Mouse (Mus musculus) thymus, postnatal 14 days (tissue): ENCODE measurements around the gene Ogfod2.

Experiments
- DNase-seq: peaks from one replicate; pipeline ENCODE4 v3.0.0; 2021

The Ogfod2 gene

DNA sequence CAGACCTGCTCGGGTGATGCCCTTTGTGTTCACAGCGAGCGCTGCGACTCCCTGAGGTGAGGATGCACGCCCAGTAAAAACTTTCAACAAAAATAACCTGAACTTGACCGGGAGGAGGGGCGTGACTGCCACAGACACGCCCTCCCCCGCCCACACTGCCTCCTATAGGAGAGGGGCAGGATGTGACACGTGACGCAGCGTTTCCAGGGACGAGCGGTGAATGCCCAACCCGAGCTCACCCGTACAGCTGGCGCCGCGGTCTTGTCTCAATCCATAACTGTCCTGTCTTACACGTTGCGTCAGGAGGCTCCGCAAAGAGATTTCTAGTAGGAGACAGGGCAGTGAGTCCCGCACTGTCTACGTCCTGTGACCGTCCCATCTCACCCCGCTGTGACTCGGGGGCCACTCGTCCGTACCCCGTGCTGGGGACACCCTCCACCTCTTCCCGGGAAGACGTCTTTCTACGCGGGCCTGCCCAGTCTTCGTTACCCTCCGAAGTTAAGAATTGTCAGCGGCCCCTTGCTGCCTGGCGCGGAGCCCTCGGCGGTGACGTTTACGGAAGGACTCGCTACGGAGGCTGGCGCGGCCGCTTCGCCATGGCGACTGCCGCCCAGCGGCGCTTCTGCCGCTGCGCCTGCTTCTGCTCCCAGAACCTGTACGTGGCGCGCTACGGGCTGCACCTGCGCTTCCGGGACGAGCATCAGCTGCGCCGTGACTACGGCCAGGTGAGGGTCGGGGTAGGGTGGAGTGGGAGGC lies at the start of gene Ogfod2:
Gene Ogfod2 (plus strand): TSS at position 556 of the 756 bp plus-strand sequence.
- DNase-seq = peak; percentile 96

DNA sequence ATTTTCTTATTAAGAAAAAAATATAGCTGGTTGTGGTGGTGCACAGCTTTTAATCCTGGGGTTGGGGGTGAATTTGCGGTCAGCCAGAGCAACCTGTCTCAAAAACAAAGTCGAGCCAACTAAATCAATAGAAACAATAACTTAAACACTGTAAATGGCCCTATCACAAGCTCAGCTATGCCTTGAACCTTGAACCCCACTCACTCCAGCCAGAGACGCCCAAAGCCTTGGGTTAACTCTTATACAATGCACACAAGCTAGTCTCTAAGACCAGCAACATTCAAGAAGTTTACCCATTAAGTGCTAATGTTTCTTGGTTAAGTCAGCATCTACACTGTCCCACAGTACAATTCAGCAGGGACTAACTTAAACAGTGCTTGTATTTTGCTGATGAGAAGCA lies 42.4 kb upstream of the Ogfod2 start:
- no peak for DNase-seq

DNA sequence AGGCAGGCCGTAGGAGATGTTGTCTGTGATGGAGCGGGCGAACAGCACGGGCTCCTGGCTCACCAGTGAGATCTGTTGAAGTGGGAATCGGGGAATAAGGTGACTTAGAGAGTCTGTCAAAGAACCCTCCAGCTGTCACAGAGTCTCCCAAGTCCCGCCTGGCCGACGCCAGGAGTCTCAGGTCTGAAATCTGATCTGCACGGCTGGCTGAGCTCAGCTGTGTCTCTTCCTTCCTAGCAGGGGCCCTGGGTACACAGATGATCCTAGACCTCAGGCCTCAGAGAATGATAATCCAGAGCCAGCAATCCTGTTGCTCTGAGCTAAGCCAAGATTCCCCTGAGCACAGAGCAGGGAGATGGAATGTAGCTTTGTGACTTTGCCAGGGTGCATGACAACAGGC lies 38.4 kb upstream of the Ogfod2 start:
- no peak for DNase-seq

DNA sequence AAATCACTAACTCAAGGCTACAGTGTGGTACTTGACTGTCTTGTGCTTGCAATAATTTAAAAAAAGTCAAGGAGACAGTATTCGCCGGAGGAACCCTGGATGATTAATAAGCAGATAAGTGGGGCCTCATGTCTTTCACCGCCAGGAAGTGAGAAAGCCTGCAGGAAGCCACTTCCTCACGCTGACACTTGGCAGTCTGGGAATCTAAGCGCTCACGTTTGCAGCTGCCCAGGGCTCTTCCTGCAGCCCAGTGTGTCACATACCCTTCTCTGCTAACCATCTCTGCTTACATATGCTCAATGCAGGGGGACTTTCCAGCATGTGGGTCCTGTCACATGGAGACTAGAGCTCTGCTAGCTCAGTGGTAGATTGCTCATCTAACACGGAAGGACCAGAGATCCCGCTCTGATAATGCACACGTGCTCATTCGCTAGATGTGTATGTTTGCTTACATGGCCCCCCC lies 37.2 kb upstream of the Ogfod2 start:
- peak; percentile 57 for DNase-seq

DNA sequence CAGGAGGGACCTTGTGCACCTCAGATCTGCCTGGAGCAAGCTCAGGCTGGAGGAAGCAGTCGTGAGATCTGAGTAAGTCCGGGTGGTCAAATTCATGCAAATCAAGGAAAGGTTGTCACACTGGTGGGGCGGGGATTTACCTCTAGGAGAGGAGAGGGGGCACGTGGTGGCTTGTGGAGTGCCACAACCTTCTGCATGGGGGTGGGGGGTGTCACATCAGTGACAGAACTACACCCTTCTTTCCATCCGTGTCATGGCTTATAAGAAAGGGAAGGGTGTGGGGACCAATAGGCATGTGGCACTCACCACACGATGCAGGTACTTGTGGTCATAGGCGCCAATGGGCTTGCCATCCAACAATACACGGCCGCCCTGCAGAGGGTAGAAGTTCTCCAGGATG lies 36.4 kb upstream of the Ogfod2 start:
- peak; percentile 40 for DNase-seq

DNA sequence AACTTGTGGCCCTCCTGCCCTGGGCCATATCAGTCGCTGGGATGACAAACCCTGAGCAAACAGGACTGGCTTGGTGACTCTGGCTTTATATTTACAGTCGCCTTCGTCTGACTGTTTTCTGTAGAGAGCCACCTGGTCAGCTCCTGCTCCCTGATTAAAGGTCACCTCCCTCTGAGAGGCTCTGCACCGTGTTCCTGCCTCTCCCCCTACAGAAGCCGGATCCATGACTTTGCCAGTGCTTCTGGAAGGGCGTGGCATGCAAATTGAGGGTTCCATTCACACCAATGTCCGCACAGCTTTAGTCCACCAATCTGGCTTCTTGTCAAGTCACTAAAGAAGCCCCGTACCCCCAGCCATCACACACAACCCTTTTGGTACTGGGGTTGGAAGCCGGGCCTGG lies 35.5 kb upstream of the Ogfod2 start:
- no peak for DNase-seq

DNA sequence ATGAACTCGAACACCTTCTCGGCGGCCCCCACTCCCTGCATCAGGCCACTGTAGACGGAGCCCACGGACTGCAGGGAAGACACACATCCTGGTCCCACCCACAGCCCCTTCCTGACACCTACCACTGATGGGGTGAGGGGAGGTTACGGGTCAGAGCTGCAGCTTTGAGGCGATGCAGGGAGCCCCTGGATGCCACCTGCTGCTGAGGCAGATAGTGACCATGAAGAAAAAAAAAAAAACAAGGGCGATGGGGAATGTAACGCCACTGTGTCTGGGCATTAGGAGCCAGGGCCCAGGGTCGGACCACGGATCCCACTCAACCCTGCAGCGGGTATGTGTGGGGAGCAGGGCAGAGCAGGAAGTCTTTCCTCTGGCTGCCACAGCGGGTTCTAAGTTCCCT lies 34.9 kb upstream of the Ogfod2 start:
- DNase-seq = peak; percentile 53

DNA sequence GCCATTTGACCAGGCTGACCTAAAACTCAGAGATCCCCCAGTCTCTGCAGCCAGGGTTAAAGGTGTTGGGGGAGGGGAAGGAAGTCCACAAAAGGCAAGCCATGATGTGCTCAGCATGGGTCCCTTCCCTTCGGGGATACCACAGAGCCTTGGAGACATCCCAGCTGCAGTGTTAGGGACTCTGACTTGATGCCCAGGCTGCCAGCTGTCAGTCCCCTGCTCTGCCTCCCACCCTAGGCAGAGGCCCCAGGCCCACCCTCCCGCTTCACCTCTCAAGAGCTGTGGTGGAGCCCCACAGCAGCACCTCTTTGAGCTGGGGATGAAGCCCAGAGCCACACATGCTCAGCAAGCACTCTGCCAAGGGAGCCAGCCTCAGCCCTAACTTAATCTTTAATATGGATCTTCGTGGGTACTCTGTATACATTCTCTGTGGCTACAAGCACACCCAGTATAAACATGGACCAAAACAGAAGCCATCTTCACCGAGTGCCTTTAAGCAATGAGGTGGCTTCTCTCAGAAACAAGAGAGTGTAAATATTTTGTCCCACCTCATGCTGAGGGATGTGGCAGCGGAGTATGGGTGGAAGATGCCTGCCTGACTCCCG lies 34.1 kb upstream of the Ogfod2 start:
- peak; percentile 62 for DNase-seq

DNA sequence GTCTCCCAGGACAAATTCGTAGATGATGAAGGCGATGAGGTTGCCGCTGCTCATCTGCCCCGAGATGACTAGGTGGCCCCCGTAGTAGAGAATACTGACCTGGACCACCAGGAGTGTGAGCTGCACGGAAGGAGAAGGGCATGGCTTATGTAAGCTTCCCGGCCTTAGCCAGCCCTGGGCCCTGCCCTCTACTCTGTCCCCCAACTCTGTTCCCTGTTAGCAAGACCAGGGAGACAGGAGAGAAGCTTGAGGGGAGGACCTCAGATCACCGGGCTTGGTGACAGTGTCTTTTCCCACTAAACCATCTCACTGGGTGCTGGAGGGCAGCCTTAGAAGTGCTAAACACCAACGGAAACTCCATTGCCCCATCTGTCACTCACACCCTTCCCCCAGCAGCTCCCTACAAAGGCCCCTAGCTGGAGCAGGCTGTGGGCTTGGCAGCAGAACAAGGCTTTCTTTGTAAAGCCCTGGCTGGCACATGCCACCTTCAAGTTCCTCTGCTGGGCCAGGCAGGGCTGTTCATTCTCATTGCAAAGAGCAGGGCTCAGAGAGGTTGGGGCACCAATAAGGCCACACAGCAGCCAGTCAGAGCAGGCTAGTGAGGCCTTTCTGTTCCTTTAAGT lies 33.2 kb upstream of the Ogfod2 start:
- DNase-seq = peak; percentile 79

DNA sequence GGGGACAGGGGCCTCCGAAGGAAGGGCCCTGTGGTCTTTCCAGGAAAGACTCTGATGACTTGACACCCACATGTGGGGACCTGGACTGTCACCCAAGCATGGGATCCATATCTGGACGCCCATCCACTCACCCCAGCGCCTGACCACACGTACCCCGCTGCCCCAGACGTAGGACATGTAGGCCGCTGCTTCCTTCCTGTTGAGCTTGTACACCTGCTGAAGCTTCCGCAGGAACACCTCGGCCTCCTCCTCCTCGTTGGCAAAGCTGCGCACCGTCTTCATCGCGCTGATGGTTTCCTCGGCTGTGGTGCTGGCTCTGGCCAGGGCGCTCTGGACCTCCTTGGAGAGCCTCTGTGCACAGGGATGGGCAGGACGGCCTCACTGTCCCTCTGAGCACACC lies 32.2 kb upstream of the Ogfod2 start:
- peak; percentile 77 for DNase-seq

DNA sequence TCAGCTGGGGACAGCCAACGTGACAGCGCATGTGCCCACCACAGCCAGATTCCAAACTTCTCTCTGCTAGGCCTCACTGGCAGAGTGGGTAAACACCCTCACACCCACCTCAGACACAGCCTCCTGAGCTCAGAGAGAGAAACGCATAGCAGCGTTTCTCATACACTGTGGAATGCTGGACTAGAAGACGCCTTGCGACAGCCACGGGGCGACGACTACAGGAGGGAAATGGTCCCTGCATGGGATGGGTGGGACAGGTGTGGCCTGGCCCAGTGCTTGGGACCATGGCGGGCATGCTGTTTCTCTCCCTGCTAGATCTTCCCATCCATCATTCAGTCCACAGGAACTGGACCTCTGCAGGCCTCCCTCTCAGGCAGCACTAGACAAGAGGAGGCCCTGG lies 29.6 kb upstream of the Ogfod2 start:
- no peak for DNase-seq

DNA sequence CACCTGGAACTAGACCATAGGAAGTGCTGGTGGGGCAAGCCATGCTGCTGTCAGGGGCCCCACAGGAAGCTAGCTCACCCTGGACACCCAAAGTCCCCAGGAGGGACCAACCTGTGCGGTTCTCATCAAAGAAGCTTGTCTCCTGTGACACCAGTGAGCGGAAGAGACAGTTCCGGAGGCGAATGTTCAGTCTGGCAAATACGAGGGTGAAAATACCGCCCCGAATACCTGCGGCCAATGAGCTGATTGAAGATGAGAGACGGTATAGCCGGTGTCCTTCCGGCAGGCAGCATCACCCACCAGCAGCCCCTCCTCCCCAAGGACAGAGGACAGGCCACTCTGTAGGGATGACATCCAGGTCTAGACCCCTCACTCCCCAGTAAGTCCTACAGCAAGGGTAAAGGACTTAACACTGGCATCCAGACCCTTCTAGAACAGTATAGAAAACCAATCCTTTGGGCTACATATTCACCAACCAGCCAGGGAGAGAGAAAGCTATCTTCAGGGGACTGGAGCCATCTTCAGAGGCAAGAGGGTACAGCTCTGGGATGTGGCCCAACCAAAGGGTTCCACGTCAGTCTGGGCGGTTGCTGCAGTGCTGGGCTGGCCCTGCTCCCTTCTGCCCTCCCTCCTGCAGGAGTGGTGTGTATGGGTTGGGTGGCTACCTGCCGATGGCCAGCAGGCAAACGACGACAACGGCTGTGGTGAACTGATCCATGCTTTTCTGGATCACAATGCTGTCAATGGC lies 29.0 kb upstream of the Ogfod2 start:
- DNase-seq = peak; percentile 30

DNA sequence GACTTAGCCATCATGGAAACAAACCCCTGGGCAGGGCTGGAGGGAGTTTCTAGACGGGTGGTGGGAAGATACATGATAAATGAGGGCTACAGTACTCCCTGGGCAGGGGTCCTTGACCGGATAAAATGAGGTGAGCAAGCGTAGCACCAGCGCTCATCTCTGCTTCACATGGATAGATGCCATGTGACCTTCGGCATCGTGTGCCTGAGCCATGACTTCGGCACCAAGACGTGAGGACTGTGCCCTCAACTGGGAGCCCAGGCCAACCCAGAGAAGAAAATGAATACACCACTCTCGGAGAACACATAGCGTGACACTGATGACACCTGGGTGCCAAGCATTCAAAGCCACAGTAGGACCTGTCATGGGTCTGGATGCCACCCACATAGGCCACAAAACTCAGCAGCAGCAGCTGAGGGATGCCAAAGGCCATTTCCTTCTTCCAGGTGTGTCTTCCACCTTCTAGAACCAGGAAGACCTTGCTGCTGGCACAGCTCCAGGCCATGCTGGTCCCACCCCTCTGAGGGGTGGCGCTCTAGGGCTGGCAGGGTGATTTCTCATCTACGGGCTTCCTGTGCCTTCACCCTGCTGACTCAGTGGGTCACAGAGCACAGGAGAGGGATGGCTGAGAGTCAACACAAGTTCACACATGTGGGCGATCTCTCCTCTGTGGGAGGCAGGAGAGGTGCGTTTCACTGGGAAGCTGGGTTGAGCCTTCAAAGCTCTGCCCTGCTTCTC lies 28.1 kb upstream of the Ogfod2 start:
- DNase-seq = peak; percentile 65

DNA sequence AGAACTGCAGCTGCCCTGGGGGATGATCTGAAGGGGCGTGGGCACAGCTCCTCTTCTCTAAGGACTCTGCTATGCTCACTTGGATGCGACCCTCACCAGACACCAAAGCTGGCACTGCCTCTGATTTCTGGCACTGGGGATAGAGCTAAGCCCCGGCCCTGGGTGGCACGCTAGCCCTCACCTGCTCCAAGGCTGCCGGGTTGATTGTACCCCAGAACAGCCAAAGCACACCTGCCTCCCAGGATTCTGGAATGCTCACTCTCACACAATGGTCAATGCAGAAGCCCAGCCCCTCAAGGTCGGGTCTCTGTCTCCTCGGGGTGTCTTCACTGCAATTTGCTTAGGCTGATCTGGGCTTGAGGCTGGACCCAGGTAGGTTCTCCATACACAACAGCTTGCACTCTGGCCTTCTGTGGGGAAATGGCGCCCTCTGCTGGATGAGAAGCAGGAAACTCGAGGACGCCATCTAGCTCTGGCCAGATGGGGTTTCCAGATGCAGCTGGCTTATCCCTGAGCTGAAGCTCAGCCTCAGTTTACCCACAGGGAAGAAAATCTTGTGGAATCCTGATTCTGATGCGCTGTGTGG lies 27.4 kb upstream of the Ogfod2 start:
- peak; percentile 90 for DNase-seq

DNA sequence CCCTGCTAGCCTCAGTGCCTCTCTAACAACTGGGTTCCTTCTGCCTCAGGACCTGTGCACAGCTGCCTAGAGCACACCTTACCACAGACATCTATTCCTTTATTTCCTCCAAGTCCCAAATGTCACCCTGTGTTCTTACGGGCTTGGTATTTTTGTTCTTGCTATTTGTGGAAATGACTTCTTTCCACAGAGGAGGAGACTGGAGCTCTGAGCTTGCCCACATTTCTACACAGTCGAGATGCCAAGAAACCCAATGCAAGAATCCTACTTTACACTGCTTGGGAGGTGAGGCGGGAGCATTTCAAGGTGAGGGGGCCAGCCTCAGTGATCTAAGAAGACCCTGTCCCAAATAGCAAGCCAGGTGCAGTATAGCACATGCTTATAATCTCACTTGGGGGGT lies 26.6 kb upstream of the Ogfod2 start:
- no peak for DNase-seq

DNA sequence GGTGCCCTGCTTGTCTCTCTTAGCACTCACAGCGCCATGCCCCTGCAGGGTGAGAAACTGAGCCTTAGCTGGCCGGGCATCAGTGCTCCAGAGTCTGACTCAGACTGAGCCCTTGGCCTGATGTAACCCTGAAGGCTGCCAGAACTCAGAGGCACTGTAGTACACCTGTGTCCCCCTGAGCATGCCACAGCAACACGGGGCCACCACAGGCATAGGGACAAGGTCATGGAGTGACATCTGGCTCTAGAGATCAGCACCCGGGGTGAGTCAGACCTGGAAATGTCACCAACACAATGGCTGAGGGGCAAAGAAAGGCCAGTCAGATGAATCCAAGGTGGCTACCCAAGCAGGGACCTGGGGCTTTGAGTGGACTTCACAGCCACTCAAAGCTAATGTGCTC lies 25.2 kb upstream of the Ogfod2 start:
- DNase-seq = no peak

DNA sequence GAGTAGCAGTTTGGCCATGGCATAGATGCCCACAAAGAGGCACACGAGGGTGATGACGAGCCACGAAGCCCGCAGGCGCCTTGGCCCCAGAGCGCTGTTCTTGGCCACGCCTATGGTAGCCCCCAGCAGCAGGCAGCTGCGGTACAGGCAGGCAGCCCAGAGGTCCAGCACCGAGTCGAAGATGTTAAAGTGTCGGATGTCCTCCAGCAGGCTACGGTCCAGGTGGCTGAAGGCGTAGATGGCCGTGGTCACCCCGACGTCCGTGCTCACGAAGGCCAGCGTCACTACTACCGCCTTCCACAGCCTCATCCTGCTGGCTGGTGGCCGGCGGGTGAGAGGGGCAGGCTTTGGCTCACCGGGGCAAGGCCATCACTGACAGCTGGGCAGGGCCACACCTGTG lies 22.2 kb upstream of the Ogfod2 start:
- DNase-seq = no peak

DNA sequence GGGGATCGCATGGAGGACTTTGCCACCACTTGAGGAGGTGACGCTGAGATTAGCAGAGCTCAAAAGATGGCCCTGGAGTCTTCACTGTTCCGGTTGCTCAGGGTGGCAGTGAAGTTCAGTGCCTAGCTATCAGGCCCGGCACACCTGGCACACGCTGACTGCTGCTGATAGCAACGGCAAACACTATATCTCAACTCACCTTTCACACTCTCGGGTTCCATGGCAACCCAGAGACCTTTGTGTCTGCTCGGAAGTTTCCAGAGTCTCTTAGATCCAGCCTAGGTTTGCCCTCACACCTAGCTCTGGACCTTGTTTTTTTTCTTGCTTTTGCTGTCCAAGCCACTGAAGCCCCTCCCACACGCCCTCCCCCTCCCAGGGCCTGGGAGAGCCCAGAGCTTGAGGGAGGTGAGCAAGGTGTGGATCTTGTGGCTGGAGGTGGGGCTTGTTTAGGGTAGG lies 20.1 kb upstream of the Ogfod2 start:
- no peak for DNase-seq

DNA sequence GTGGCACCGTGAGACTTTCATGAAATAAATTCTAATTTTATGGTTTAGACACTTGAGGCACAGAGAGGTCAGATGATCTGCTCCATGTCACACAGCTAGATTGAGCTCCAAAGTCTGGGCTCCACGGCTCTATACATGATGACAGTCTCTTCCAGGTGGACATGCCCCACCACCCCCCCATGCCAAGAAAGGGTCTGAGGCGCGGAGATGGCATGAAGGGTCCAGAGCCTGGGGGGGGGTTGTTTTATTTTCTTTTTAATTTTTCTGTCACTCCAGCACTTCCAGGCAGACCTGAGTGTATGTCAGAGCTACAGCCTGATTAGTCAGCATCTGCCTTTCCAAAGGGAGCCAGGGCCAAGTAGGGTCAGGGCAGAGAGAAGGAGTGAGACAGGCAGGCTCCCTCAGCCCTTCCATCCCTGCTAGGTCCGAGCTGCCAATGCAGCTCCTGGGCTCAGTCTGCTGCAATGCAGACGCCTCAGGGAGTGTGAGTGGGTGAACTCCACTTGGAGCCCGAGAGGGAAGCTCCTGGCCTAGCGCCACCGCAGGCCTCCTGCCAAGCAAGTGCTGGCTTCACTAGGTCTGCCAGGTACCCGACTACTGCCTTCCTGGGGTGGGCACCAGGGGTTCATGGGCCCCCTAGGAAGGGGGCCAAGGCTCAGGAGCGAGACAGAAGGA lies 18.8 kb upstream of the Ogfod2 start:
- no peak for DNase-seq

DNA sequence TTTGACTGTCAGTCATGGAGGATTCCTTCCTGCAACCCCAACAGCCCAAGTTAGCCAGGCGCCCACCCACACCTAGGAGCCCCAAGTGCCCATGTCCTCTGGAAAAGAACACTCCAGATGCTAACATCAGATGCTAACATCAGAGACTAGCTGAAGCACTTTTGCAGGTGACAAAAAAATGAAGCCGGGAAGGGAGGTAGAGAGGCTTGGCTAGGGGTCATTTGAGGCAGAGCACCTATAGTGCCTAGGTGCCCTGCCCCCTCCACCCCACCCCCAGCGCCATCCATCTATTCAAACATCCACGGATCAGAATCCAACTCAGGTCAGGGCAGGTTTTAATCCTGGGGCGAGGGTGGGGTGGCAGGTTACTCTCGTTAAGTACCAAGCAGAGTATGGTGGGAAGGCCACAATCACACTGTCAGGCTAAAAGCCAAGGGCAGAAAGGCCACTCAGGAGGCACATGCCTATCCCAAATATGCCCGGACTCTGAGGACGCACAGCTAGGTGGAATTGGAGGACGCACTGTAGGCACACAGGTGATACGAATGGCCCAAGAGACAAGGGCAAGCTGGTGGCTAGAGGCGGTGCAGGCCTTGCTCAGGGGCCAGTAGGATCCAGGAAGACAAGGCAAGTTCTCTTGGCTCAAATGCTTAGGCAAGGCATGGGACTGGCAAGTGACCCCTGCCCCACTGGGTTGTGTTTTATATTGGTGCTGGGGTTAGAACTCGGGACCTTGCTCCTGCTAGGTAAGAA lies 18.1 kb upstream of the Ogfod2 start:
- DNase-seq = no peak

DNA sequence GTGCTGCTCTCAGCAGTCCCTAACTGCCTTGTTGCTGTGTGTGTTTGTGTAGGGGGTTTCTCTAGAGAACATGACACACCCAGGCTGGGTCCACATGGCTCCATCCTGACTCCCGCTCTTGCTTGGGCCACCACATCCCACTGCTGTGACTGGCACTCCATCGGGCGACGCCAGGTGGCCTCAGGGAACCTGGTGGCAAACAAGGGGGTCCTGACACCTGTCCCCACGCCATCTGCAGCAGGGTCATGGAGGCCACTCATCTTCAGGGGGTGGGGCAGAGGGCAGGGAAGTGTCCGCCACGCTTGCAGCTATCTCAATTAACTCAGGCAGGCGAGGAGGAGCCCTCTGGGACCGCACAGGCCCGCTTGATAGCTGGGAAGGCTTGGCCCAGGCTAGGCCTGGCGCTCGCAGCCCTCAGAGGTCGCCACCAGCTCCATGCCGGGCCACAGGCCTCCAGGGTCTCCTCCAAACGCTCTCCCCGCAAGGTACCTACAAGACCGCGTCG lies 17.0 kb upstream of the Ogfod2 start:
- DNase-seq = no peak
